Mouse (Mus musculus): ENCODE results near the gene Zdhhc8. TPM values are rescaled to one million over a fixed set of nuclear protein-coding genes. Genes with fewer than 3 reads are reported as not detected.

Zdhhc8 gene
- polyA plus RNA-seq (2016; fragmentation: Nextera tagmentation; extraction: Ambion mirVana): 21.2 and 27.5 TPM in 2 replicates

- H3K4me1 ChIP-seq: peaks cover 49% of the 10 kb centered on the region
- DNase-seq (ENCODE audit: low spot score): peak; percentile 88
- peaks cover 23% of the 10 kb centered on the region for H3K36me3 ChIP-seq
- WGBS: under 1% methylated on average over 60 of the region's 79 CpGs
- H3K27me3 ChIP-seq (ENCODE audit: insufficient read depth, poor library complexity, severe bottlenecking): no peaks in the 10 kb centered on the region
- peak within 1 kb of the TSS; percentile 93 for H3K4me3 ChIP-seq
- peak within 1 kb of the TSS; percentile 93 for H3K27ac ChIP-seq
- no peaks in the 10 kb centered on the region for H3K9me3 ChIP-seq
These were observed at the start of gene Zdhhc8 for GRCm38 (mm10) chr16:18234671-18235388. Gene Zdhhc8 (minus strand): TSS chr16:18235136.

GRCm38 (mm10) chr16:18275166-18275565, 40.2 kb upstream of the Zdhhc8 start:
- no peak overlapping the region for H3K27ac ChIP-seq
- no peaks in the 10 kb centered on the region for H3K4me1 ChIP-seq
- DNase-seq (ENCODE audit: low spot score): no peak
- 86% methylated on average over 2 of the region's 2 CpGs for WGBS
- H3K27me3 ChIP-seq (ENCODE audit: insufficient read depth, poor library complexity, severe bottlenecking): no peaks in the 10 kb centered on the region
- no peaks in the 10 kb centered on the region for H3K9me3 ChIP-seq
- peaks cover 96% of the 10 kb centered on the region for H3K36me3 ChIP-seq
- no peak overlapping the region for H3K4me3 ChIP-seq

GRCm38 (mm10) chr16:18268182-18268581, 33.2 kb upstream of the Zdhhc8 start:
- no peak for DNase-seq (ENCODE audit: low spot score)
- H3K4me1 ChIP-seq: no peaks in the 10 kb centered on the region
- no peaks in the 10 kb centered on the region for H3K9me3 ChIP-seq
- no peak overlapping the region for H3K27ac ChIP-seq
- H3K27me3 ChIP-seq (ENCODE audit: insufficient read depth, poor library complexity, severe bottlenecking): no peaks in the 10 kb centered on the region
- H3K36me3 ChIP-seq: peaks cover 97% of the 10 kb centered on the region
- WGBS: 92% methylated on average over 5 of the region's 5 CpGs
- no peak overlapping the region for H3K4me3 ChIP-seq

GRCm38 (mm10) chr16:18265024-18265423, 30.1 kb upstream of the Zdhhc8 start:
- no peak for DNase-seq (ENCODE audit: low spot score)
- Histone ChIP-seq H3K4me3 (no peak overlapping the region), H3K27ac (no peak overlapping the region), H3K36me3 (peaks cover 94% of the 10 kb centered on the region), H3K27me3 (ENCODE audit: insufficient read depth, poor library complexity, severe bottlenecking) (no peaks in the 10 kb centered on the region), H3K9me3 (no peaks in the 10 kb centered on the region), H3K4me1 (no peaks in the 10 kb centered on the region)
- 79% methylated on average over 2 of the region's 2 CpGs for WGBS

GRCm38 (mm10) chr16:18258221-18258620, 23.3 kb upstream of the Zdhhc8 start, which contains the start of gene Gm49776:
Gene Gm49776 (minus strand): TSS chr16:18258321.
- H3K36me3 ChIP-seq: peaks cover 95% of the 10 kb centered on the region
- no peaks in the 10 kb centered on the region for H3K4me1 ChIP-seq
- 93% methylated on average over 2 of the region's 2 CpGs for WGBS
- no peaks in the 10 kb centered on the region for H3K27me3 ChIP-seq (ENCODE audit: insufficient read depth, poor library complexity, severe bottlenecking)
- H3K27ac ChIP-seq: no peak within 1 kb of the TSS
- no peak for DNase-seq (ENCODE audit: low spot score)
- H3K9me3 ChIP-seq: no peaks in the 10 kb centered on the region
- no peak within 1 kb of the TSS for H3K4me3 ChIP-seq

GRCm38 (mm10) chr16:18253866-18254265, 18.9 kb upstream of the Zdhhc8 start:
- H3K4me1 ChIP-seq: peaks cover 24% of the 10 kb centered on the region
- H3K27me3 ChIP-seq (ENCODE audit: insufficient read depth, poor library complexity, severe bottlenecking): no peaks in the 10 kb centered on the region
- H3K27ac ChIP-seq: no peak overlapping the region
- H3K4me3 ChIP-seq: no peak overlapping the region
- WGBS: 80% methylated on average over 1 of the region's 1 CpGs
- H3K9me3 ChIP-seq: no peaks in the 10 kb centered on the region
- H3K36me3 ChIP-seq: peaks cover 81% of the 10 kb centered on the region
- DNase-seq (ENCODE audit: low spot score): no peak

- Histone ChIP-seq H3K27me3 (ENCODE audit: insufficient read depth, poor library complexity, severe bottlenecking) (no peaks in the 10 kb centered on the region), H3K9me3 (no peaks in the 10 kb centered on the region), H3K4me1 (peaks cover 24% of the 10 kb centered on the region), H3K27ac (no peak overlapping the region), H3K36me3 (peaks cover 71% of the 10 kb centered on the region), H3K4me3 (no peak overlapping the region)
- WGBS: 88% methylated on average over 6 of the region's 6 CpGs
- DNase-seq (ENCODE audit: low spot score): no peak
These were observed 17.8 kb upstream of the Zdhhc8 start for GRCm38 (mm10) chr16:18252736-18253135.

GRCm38 (mm10) chr16:18250828-18251790, 16.2 kb upstream of the Zdhhc8 start:
- no peak for DNase-seq (ENCODE audit: low spot score)
- peak overlapping the region; percentile 11; the same call in 1 of the 2 replicates for H3K27ac ChIP-seq
- no peaks in the 10 kb centered on the region for H3K9me3 ChIP-seq
- peak overlapping the region; percentile 95 for H3K4me3 ChIP-seq
- 69% methylated on average over 10 of the region's 10 CpGs for WGBS
- H3K27me3 ChIP-seq (ENCODE audit: insufficient read depth, poor library complexity, severe bottlenecking): no peaks in the 10 kb centered on the region
- peaks cover 31% of the 10 kb centered on the region for H3K4me1 ChIP-seq
- peaks cover 63% of the 10 kb centered on the region for H3K36me3 ChIP-seq

GRCm38 (mm10) chr16:18250231-18250630, 15.3 kb upstream of the Zdhhc8 start:
- H3K36me3 ChIP-seq: peaks cover 64% of the 10 kb centered on the region
- H3K27me3 ChIP-seq (ENCODE audit: insufficient read depth, poor library complexity, severe bottlenecking): no peaks in the 10 kb centered on the region
- WGBS: 66% methylated on average over 4 of the region's 4 CpGs
- no peaks in the 10 kb centered on the region for H3K9me3 ChIP-seq
- 0 out of 2 replicates have a peak overlapping the region, but pooled peaks have one; percentile 97 for H3K27ac ChIP-seq
- peaks cover 31% of the 10 kb centered on the region for H3K4me1 ChIP-seq
- H3K4me3 ChIP-seq: peak overlapping the region; percentile 95
- DNase-seq (ENCODE audit: low spot score): no peak

GRCm38 (mm10) chr16:18249364-18249967, 14.5 kb upstream of the Zdhhc8 start:
- peaks cover 64% of the 10 kb centered on the region for H3K36me3 ChIP-seq
- no peak for DNase-seq (ENCODE audit: low spot score)
- peak overlapping the region; percentile 95 for H3K4me3 ChIP-seq
- peak overlapping the region; percentile 97 for H3K27ac ChIP-seq
- no peaks in the 10 kb centered on the region for H3K9me3 ChIP-seq
- 7% methylated on average over 27 of the region's 27 CpGs for WGBS
- H3K4me1 ChIP-seq: peaks cover 31% of the 10 kb centered on the region
- no peaks in the 10 kb centered on the region for H3K27me3 ChIP-seq (ENCODE audit: insufficient read depth, poor library complexity, severe bottlenecking)

GRCm38 (mm10) chr16:18248433-18249363, 13.8 kb upstream of the Zdhhc8 start, which contains the start of the genes Trmt2a and Ranbp1:
Gene Trmt2a (plus strand): TSS chr16:18248679.
Gene Ranbp1 (minus strand): TSS chr16:18248732.
- H3K4me1 ChIP-seq: peaks cover 31% of the 10 kb centered on the region
- peak within 1 kb of the TSS; percentile 97 for H3K27ac ChIP-seq
- no peaks in the 10 kb centered on the region for H3K9me3 ChIP-seq
- peak; percentile 99 for DNase-seq (ENCODE audit: low spot score)
- peak within 1 kb of the TSS; percentile 95 for H3K4me3 ChIP-seq
- H3K36me3 ChIP-seq: peaks cover 64% of the 10 kb centered on the region
- WGBS: 0% methylated on average over 99 of the region's 102 CpGs
- H3K27me3 ChIP-seq (ENCODE audit: insufficient read depth, poor library complexity, severe bottlenecking): no peaks in the 10 kb centered on the region

Measured in heart, embryonic 10.5 days (tissue).